Mouse (Mus musculus) frontal cortex, postnatal 36 days (tissue): ENCODE data around the gene Srgap3.

Experiments used
- DNase-seq, 2 experiments: peaks; one replicate each; pipeline ENCODE4 v3.0.0; 2022; ENCODE audit warnings: low spot score in 2 of 2

Srgap3 gene

GRCm38 (mm10) chr6:112818403-112818901, 128.6 kb downstream of the Srgap3 start:
- DNase-seq: no peak

DNA sequence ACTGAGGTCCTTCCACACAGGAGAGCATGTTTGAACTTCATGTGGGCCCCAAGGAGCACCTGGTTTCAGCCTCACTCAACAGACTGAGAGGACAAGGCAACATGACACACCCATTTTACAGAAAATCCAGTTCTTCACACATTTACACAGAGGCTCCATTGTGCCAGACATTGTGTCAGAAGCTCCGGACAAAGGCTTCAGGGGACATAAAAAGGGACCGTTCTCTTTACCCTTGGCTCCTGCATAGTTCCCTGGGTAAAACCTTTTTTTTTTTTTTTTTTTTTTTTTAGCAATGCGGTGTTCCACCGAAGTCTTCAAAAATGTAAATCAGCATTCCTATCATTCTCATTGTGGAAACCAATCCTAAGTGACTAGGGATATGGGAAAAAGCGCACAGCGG, 131.5 kb downstream of the Srgap3 start:
- no peak for DNase-seq

DNA sequence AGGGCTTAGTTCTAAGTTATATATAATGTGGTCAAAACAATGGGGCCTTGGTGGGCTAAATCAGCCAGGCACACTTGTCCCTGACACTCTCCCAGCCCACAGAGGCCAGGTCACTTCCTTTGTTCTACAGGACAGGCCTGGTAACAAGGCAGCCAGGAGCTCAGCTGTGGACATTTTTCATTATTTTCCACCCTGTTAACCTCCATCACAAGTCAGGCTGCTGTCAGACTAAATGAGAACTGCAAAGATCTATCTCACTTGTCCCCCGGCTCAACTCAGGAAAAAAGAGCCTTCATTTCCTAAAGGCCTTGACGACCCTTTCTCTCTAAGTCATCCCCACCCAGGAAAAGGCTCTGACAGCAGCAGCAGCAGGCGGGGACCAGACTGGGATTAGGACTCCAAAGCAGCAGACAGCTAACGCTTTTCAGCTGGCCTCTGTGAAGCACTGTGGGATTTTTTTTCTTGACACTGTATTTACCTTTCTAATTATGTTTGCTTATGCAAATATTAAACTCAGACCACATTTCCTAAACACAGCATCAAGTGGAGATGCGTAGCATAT, 132.5 kb downstream of the Srgap3 start:
- no peak for DNase-seq

DNA sequence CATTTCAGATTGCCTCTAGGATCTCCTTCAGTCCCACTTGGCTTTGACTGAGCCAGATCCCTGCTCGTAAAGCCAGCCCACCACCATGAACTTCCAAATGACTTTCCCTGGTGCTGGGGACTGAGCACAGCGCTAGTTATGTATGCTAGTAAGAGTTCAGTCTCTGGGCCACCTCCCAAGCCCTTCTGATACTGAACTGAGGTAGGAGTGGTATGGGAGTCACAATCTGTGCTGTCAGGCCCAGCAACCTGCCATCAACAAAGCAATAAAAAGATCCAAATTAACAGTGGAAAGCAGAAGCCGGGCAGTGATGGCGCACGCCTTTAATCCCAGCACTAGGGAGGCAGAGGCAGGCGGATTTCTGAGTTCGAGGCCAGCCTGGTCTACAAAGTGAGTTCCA, 134.2 kb downstream of the Srgap3 start:
- no peak for DNase-seq

GRCm38 (mm10) chr6:112810521-112810830, 136.6 kb downstream of the Srgap3 start:
- no peak for DNase-seq

- DNase-seq: peak in 1 of 2 experiments; percentile 67
Measured at GRCm38 (mm10) chr6:112809658-112810520, 137.2 kb downstream of the Srgap3 start.

GRCm38 (mm10) chr6:112808738-112809137, 138.3 kb downstream of the Srgap3 start:
- DNase-seq: no peak

DNA sequence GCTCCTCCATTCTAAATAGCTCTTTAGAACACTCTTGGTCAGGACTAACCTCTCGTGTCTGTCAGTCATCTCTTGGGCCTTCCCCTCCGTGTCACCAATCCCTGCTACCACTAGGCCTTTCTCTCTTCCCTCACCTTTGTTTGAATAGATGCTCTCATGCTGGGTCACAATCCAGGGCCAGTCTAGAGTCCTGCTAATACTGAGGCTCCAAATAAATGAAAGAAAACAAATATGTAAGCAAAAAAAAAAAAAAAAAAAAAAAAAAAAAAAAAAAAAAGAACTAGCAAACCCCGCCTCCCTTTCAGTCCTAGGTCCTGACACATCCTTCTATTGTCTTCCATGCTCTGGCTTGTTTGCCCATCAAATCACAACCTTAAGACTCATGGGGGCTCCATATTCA, 145.1 kb downstream of the Srgap3 start:
- DNase-seq: no peak

GRCm38 (mm10) chr6:112798378-112798777, 148.7 kb downstream of the Srgap3 start:
- DNase-seq: no peak

DNA sequence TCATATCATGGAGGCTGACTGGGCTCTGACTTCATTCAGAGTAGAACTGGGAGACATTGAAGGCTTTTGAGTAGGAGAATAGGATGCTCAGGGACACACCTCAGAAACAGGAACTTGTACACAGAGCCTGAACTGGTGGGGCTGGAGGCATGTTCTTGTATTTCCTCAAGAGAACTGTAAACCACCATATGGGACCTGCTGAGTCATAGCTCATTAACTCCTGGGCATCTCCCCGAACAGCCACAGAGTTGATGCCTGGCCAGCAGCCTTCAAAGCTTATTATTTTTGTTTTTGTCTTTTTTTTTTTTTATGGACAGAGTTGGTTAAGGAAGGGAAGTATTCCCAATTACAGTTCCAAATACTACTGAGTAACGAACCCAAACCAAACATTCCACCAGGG, 150.5 kb downstream of the Srgap3 start:
- DNase-seq: no peak

DNA sequence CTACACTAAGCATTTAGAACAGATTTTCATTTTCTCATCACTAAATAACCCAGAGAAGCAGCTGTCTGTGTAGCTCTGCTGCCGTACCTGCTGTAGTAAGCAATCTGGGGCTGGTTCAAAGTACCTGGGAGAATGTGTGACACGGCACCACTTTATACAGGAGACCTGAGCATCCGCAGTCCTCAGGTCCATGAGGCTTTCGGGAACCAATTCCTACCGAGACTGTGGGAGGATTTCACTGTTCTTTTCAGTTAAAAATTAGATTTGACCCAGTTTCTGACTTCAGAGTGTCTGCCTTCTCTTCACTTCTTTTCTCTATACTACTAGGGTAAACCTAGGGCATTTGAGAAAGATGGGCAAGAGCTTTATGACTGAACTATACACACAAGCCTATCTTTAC, 153.2 kb downstream of the Srgap3 start:
- no peak for DNase-seq

DNA sequence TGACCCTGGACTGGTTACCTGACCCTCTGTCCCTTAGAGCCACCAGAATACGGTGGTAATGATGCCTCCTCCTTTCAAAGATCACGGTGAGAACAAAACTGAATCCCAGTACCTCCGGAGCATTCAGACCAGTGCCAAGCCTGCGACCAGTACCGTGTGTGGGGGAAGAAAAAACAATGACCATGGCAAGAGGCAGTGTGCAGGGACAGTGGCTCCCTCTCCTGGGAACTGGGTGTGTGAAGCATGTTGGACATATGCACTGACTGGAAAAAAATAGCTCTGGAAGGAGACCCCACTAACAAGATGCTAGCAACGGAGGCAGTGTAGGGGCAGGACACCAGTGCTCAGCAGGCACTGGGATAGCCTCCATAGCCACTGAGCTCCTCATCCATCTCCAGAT, 157.2 kb downstream of the Srgap3 start:
- DNase-seq: no peak

GRCm38 (mm10) chr6:112788617-112789016, 158.4 kb downstream of the Srgap3 start:
- no peak for DNase-seq

- DNase-seq: no peak
Measured at GRCm38 (mm10) chr6:112788174-112788573, 158.9 kb downstream of the Srgap3 start.

- DNase-seq: no peak
Measured at GRCm38 (mm10) chr6:112781409-112782093, 165.5 kb downstream of the Srgap3 start.

- peak; percentile 26 to 75 for DNase-seq
Measured at GRCm38 (mm10) chr6:112778211-112778610, 168.9 kb downstream of the Srgap3 start.

DNA sequence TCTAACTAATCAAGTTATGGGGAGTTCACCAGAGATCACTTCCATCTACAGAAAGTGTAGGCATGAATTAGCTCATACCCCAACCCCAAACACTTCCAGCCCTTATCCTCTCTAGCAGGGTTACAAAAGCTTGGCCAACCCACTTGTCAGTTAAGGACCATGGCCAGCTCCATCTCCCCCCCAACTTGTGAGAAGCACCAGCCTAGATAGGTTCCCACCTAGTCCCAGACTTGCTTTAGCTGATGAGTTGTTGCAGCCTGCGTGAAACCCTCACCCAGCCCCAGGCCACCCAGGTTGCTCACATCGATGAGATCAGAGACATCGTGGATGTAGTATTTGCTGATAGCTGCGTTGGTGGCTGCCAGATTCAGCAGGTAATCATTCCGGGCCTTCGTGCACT, 170.3 kb downstream of the Srgap3 start:
- DNase-seq: no peak

GRCm38 (mm10) chr6:112773754-112774153, 173.3 kb downstream of the Srgap3 start:
- DNase-seq: no peak

DNA sequence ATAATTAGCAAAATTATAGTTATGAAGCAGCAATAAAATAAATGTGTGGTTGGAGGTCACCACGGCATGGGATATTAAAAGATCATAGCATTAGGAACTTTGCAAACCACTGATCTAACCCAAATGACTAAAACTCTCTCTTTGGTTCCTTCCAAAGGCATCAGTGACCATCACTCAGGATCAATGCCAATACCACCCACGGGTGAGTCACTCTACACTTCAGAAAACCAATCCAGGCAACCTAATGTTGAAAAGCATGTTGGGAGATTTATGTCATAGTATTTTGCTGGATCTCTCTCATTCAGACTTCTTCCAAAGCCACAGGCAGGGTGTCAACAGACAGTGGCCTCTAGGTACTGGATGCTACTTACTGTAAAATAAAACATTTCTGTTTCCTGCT, 176.1 kb downstream of the Srgap3 start:
- no peak for DNase-seq

DNA sequence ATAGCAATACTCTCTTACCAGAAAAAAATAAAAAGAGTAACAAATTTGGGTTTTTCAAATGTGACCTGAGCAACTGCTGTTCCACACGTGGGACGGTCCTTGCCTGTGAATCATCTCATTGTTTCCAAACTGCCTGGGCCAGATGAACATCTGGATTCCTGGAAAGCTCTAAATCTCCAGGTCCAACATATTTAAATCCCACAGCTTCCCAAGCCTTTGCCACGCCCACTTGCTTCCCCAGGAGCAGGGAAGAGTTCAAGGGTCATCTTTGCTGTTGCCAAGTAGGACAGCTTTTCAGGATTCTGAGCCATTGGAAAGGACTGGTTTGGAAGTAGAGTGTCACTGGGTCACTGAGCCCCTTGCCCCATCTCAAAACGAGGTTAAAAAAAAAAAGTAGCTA, 188.5 kb downstream of the Srgap3 start:
- no peak for DNase-seq

- peak in 1 of 2 experiments; percentile 22 for DNase-seq
Measured at GRCm38 (mm10) chr6:112756866-112757265, 190.2 kb downstream of the Srgap3 start.

- no peak for DNase-seq
Measured at GRCm38 (mm10) chr6:112754994-112755393, 192.1 kb downstream of the Srgap3 start.

DNA sequence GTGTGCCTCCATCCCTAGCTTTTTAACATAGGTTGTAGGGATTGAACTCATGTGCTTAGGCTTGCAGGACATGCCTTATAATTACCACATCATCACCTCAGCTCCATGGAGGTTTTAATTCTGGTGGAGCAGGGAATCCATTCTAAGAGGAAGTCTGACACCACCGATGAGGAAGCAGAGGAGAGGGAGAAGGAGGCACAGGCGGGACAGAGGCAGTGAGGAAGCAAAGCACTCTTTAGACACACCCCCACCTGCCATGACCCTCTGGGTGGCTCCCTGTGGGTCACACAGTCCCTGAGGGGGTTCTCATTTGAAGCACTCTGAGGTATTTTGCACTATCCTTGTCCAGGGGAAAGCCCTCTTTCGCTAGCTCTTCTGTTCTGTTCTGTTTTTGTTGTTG, 194.5 kb downstream of the Srgap3 start:
- no peak for DNase-seq
